24 mouse cellular contexts compared by ENCODE assay signal in genomic region chr5:64165826-64166225, GRCm38 (mm10). TPM values are rescaled to one million over a fixed set of nuclear protein-coding genes. Genes with fewer than 3 reads are reported as not detected.
DNase-seq lines count a peak whose midpoint lies in the region; ATAC-seq and TF ChIP-seq lines count a peak whose summit lies in the region.
"Had no signal": no experiment of that assay in that cellular context is flagged by ENCODE, and none has a peak within 500 bp of the region (broad histone marks: within the 10 kb centered on the region; RNA-seq: fewer than 3 reads in every experiment).

No protein-coding gene starts in this region.

- H3K4me2 ChIP-seq in forebrain, embryonic 12.5 days: no peak overlapping the region
- no peak overlapping the region for H3K4me2 ChIP-seq in forebrain, embryonic 11.5 days (ENCODE audit: low read depth, low read length, severe bottlenecking)
- H3K4me2 ChIP-seq: forebrain, embryonic 15.5 days; heart, embryonic 11.5 days; hindbrain, embryonic 13.5 days; intestine, embryonic 15.5 days had no signal

- no peak for DNase-seq in gastrocnemius, adult 2 months
- no peak for DNase-seq in gastrocnemius, adult 8-10 months (ENCODE audit: low spot score in 2 of 2)
- peak; percentile 28 for DNase-seq in layer of hippocampus, adult 9-11 months
- no peak for DNase-seq in layer of hippocampus, postnatal 36 days
- DNase-seq in Muller cell, postnatal 12 days (ENCODE audit: inconsistent ontology term): peak; percentile 15
- DNase-seq in brain, adult 2 months (ENCODE audit: low read depth, low spot score): peak; percentile 54
- DNase-seq in forebrain, embryonic 11.5 days (ENCODE audit: low spot score): no peak
- DNase-seq: adrenal gland, postnatal 10 days; adrenal gland, postnatal 36 days; cerebellum, adult 11-12 months; cerebellum, adult 8-10 months; cerebellum, postnatal 14 days; gastrocnemius, postnatal 10 days; gastrocnemius, postnatal 36 days had no signal

- ATAC-seq in forebrain, embryonic 12.5 days (ENCODE audit: low FRiP score): no peak
- no peak for ATAC-seq in forebrain, embryonic 11.5 days (replicated peaks; ENCODE audit: low FRiP score)
- ATAC-seq: activated CD4-positive, CD25-positive, alpha-beta regulatory T cell, adult 4 months; CD4-positive, CD25-positive, alpha-beta regulatory T cell, adult 4 months; forebrain, embryonic 15.5 days; hindbrain, embryonic 16.5 days; intestine, embryonic 15.5 days had no signal

- H3K4me1 ChIP-seq in forebrain, embryonic 12.5 days: peaks cover 4% of the 10 kb centered on the region
- H3K4me1 ChIP-seq in forebrain, embryonic 11.5 days (replicated peaks; ENCODE audit: control insufficient read depth, insufficient read depth, low read length): no peaks in the 10 kb centered on the region

- H3K36me3 ChIP-seq in forebrain, embryonic 12.5 days (replicated peaks): no peaks in the 10 kb centered on the region
- no peaks in the 10 kb centered on the region for H3K36me3 ChIP-seq in forebrain, embryonic 11.5 days (ENCODE audit: control insufficient read depth, insufficient read depth, low read length)
- H3K36me3 ChIP-seq: forebrain, embryonic 10.5 days; forebrain, embryonic 15.5 days; hindbrain, embryonic 10.5 days; hindbrain, embryonic 13.5 days; intestine, embryonic 15.5 days had no signal

- 61% methylated on average over 2 of the region's 2 CpGs for WGBS in forebrain, embryonic 12.5 days
- 52% methylated on average over 2 of the region's 2 CpGs for WGBS in forebrain, embryonic 11.5 days

- no peak for TF ChIP-seq CTCF in gastrocnemius, adult 2 months (IDR thresholded peaks at IDR 0.05)

- intact Hi-C loops in gastrocnemius, adult 2 months (cut with DNase I): no loop called here

- peak overlapping the region; percentile 85 for H3K27ac ChIP-seq in gastrocnemius, adult 2 months
- no peak overlapping the region for H3K27ac ChIP-seq in forebrain, embryonic 12.5 days
- H3K27ac ChIP-seq in forebrain, embryonic 11.5 days (ENCODE audit: low read depth, low read length): no peak overlapping the region
- H3K27ac ChIP-seq: forebrain, embryonic 10.5 days; forebrain, embryonic 15.5 days; hindbrain, embryonic 10.5 days; hindbrain, embryonic 13.5 days; intestine, embryonic 15.5 days had no signal

- H3K9me3 ChIP-seq in forebrain, embryonic 12.5 days: no peaks in the 10 kb centered on the region
- H3K9me3 ChIP-seq in forebrain, embryonic 11.5 days (ENCODE audit: control insufficient read depth, low read length): no peaks in the 10 kb centered on the region
- H3K9me3 ChIP-seq: forebrain, embryonic 10.5 days; forebrain, embryonic 15.5 days; hindbrain, embryonic 10.5 days; hindbrain, embryonic 13.5 days; intestine, embryonic 15.5 days had no signal

- H3K4me3 ChIP-seq in gastrocnemius, adult 2 months: no peak overlapping the region; the same call in 1 of the 2 replicates
- H3K4me3 ChIP-seq in forebrain, embryonic 12.5 days (replicated peaks): no peak overlapping the region
- H3K4me3 ChIP-seq in forebrain, embryonic 11.5 days (ENCODE audit: low read depth, low read length): no peak overlapping the region
- H3K4me3 ChIP-seq: forebrain, embryonic 10.5 days; forebrain, embryonic 15.5 days; hindbrain, embryonic 10.5 days; hindbrain, embryonic 13.5 days; intestine, embryonic 15.5 days had no signal

- no peak overlapping the region for H3K9ac ChIP-seq in forebrain, embryonic 12.5 days
- H3K9ac ChIP-seq in forebrain, embryonic 11.5 days (ENCODE audit: low read length): no peak overlapping the region
- H3K9ac ChIP-seq: forebrain, embryonic 15.5 days; hindbrain, embryonic 13.5 days; intestine, embryonic 15.5 days had no signal

- H3K27me3 ChIP-seq in forebrain, embryonic 12.5 days: peaks cover 14% of the 10 kb centered on the region
- no peaks in the 10 kb centered on the region; the same call in 1 of the 2 replicates for H3K27me3 ChIP-seq in forebrain, embryonic 11.5 days (ENCODE audit: control insufficient read depth, insufficient read depth, low read length)
- H3K27me3 ChIP-seq: intestine, embryonic 15.5 days had no signal

RNA-seq across cellular contexts. Expression of gene Tbc1d1, which starts 9.7 kb away (rescaled TPM):
- 10 to 100 TPM; 46.4 to 46.9 TPM for total RNA-seq in gastrocnemius, adult 2 months (2021)
- 100 to 1,000 TPM in 1 of 4 experiments, 10 to 100 TPM in 3; 52.4 to 135 (median 62.0) TPM for total RNA-seq in gastrocnemius, adult 8-10 months (2022)
- 10 to 100 TPM; 29.1 to 29.9 TPM for total RNA-seq in layer of hippocampus, postnatal 36 days (2021)
- polyA plus RNA-seq in forebrain, embryonic 12.5 days (2016; fragmentation: Nextera tagmentation; extraction: Ambion mirVana): 25.3 and 26.4 TPM in 2 replicates
- 27.9 and 31.0 TPM in 2 replicates for polyA plus RNA-seq in forebrain, embryonic 11.5 days (2014; fragmentation: Nextera tagmentation; extraction: Ambion mirVana)

Comparison
In these comparisons a context has a peak if more than half of its experiments do, and no peak if none do; other contexts are left out.
1. DNase-seq: peak in layer of hippocampus, adult 9-11 months (single experiment), Muller cell, postnatal 12 days (single experiment) and brain, adult 2 months (single experiment); none in gastrocnemius, adult 2 months (single experiment), gastrocnemius, adult 8-10 months (0 of 2), layer of hippocampus, postnatal 36 days (0 of 2) and forebrain, embryonic 11.5 days (single experiment).